Mouse (Mus musculus): Measurements from ENCODE around the gene Evi2b.

- no peak for TF ChIP-seq CTCF (IDR thresholded peaks at IDR 0.05; ENCODE audit: control insufficient read depth, insufficient read depth, insufficient read length)
- TF ChIP-seq MAX (IDR thresholded peaks at IDR 0.05): peak; percentile 14
- TF ChIP-seq MYOG (IDR thresholded peaks at IDR 0.05; ENCODE audit: control insufficient read depth, extremely low read depth, insufficient read length): no peak
- no peak for TF ChIP-seq CEBPB (IDR thresholded peaks at IDR 0.05; ENCODE audit: low read depth)
- TF ChIP-seq MYOD1 (IDR thresholded peaks at IDR 0.05; ENCODE audit: control insufficient read depth, insufficient read length, low read depth): peak; percentile 30
- no peak for TF ChIP-seq USF1 (IDR thresholded peaks at IDR 0.05; ENCODE audit: low read depth)
Measured at GRCm38 (mm10) chr11:79533950-79534690, 10.6 kb upstream of the Evi2b start.

All from C2C12 (cell line).